Mouse (Mus musculus): ENCODE results near the gene Meioc. TPM values are rescaled to one million over a fixed set of nuclear protein-coding genes. Genes with fewer than 3 reads are reported as not detected.

The Meioc gene
- polyA plus RNA-seq, 1 experiment from 2014 or later = 0.95 TPM

Small RNA genes lying within 50 kb of the gene (microRNA-seq; reads per million reads assigned to microRNA genes)
- gene Gm22920 (ENCODE audit: borderline number of aligned reads) = not detected

Other genes with a start within 250 kb of the Meioc start
- 121 and 129 TPM in 2 replicates for gene Grn, start 233.4 kb upstream of the Meioc start, polyA plus RNA-seq (2014; fragmentation: Nextera tagmentation; extraction: Ambion mirVana)
- 6.8 and 10.7 TPM in 2 replicates for gene Fam171a2, start 216.0 kb upstream of the Meioc start, polyA plus RNA-seq (2014; fragmentation: Nextera tagmentation; extraction: Ambion mirVana)
- 6.0 and 6.6 TPM in 2 replicates for gene Itga2b, start 193.6 kb upstream of the Meioc start, polyA plus RNA-seq (2014; fragmentation: Nextera tagmentation; extraction: Ambion mirVana)
- gene Gpatch8, start 107.3 kb upstream of the Meioc start, polyA plus RNA-seq (2014; fragmentation: Nextera tagmentation; extraction: Ambion mirVana) = 36.1 and 41.2 TPM in 2 replicates
- gene Gm11627, start 84.3 kb upstream of the Meioc start, polyA plus RNA-seq (2014; fragmentation: Nextera tagmentation; extraction: Ambion mirVana) = 9.5 and 15.7 TPM in 2 replicates
- 41.7 and 48.9 TPM in 2 replicates for gene Fzd2, start 59.3 kb upstream of the Meioc start, polyA plus RNA-seq (2014; fragmentation: Nextera tagmentation; extraction: Ambion mirVana)
- 41.1 and 47.9 TPM in 2 replicates for gene Ccdc43, start 34.1 kb downstream of the Meioc start, polyA plus RNA-seq (2014; fragmentation: Nextera tagmentation; extraction: Ambion mirVana)
- gene Adam11, start 97.7 kb downstream of the Meioc start, polyA plus RNA-seq (2014; fragmentation: Nextera tagmentation; extraction: Ambion mirVana) = 8.1 and 9.3 TPM in 2 replicates
- gene Gjc1, start 156.0 kb downstream of the Meioc start, polyA plus RNA-seq (2014; fragmentation: Nextera tagmentation; extraction: Ambion mirVana) = 46.0 and 49.6 TPM in 2 replicates
- gene Higd1b, start 172.1 kb downstream of the Meioc start, polyA plus RNA-seq (2014; fragmentation: Nextera tagmentation; extraction: Ambion mirVana) = 0.79 and 1.3 TPM in 2 replicates
- gene Eftud2, start 217.3 kb downstream of the Meioc start, polyA plus RNA-seq (2014; fragmentation: Nextera tagmentation; extraction: Ambion mirVana) = 130 and 154 TPM in 2 replicates
- 1.0 and 2.3 TPM in 2 replicates for gene Ccdc103, start 217.5 kb downstream of the Meioc start, polyA plus RNA-seq (2014; fragmentation: Nextera tagmentation; extraction: Ambion mirVana)
- not detected in 2 replicates for gene Fam187a, start 221.5 kb downstream of the Meioc start, polyA plus RNA-seq (2014; fragmentation: Nextera tagmentation; extraction: Ambion mirVana)
- gene Gfap, start 237.2 kb downstream of the Meioc start, polyA plus RNA-seq (2014; fragmentation: Nextera tagmentation; extraction: Ambion mirVana) = 0.31 and 0.45 TPM in 2 replicates

Data from embryonic facial prominence, embryonic 14.5 days (tissue).